Mouse (Mus musculus): ENCODE data around the gene Rnase4. TPM values are rescaled to one million over a fixed set of nuclear protein-coding genes. Genes with fewer than 3 reads are reported as not detected.

The Rnase4 gene
- polyA plus RNA-seq (2014; fragmentation: Illumina TruSeq; extraction: RNeasy Lipid Tissue Mini Kit (QIAGEN cat#74804); ENCODE audit: low read depth, low replicate concordance): 36.1 TPM

GRCm38 (mm10) chr14:51090921-51091900 is at the start of gene Rnase4, which contains the start of gene Ang:
Gene Rnase4 (plus strand): TSS chr14:51091077.
Gene Ang (plus strand): TSS chr14:51091150.

GRCm38 (mm10) chr14:51041769-51042168 is 49.1 kb upstream of the Rnase4 start, which contains the start of gene Rnase9:
Gene Rnase9 (minus strand): TSS chr14:51041869.

GRCm38 (mm10) chr14:51050063-51050462 is 40.8 kb upstream of the Rnase4 start, which contains the start of gene Rnase11:
Gene Rnase11 (minus strand): TSS chr14:51050163.

GRCm38 (mm10) chr14:51057401-51057831 is 33.5 kb upstream of the Rnase4 start, which contains the start of gene Rnase12:
Gene Rnase12 (minus strand): TSS chr14:51057661.

GRCm38 (mm10) chr14:51074335-51074734 is 16.5 kb upstream of the Rnase4 start, which contains the start of gene Olfr750:
Gene Olfr750 (minus strand): TSS chr14:51074435.

GRCm38 (mm10) chr14:51113916-51114560 is 23.2 kb downstream of the Rnase4 start, which contains the start of gene Eddm3b:
Gene Eddm3b (plus strand): TSS chr14:51114426.

GRCm38 (mm10) chr14:51146685-51147084 is 55.8 kb downstream of the Rnase4 start, which contains the start of gene Rnase1:
Gene Rnase1 (minus strand): TSS chr14:51146785.

Other genes with a start within 250 kb of the Rnase4 start
- gene Tep1, start 220.5 kb upstream of the Rnase4 start, polyA plus RNA-seq (2014; fragmentation: Illumina TruSeq; extraction: RNeasy Lipid Tissue Mini Kit (QIAGEN cat#74804); ENCODE audit: low read depth, low replicate concordance): 6.9 TPM
- gene Klhl33, start 193.6 kb upstream of the Rnase4 start, polyA plus RNA-seq (2014; fragmentation: Illumina TruSeq; extraction: RNeasy Lipid Tissue Mini Kit (QIAGEN cat#74804); ENCODE audit: low read depth, low replicate concordance): 0.20 TPM
- 10.9 TPM for gene Osgep, start 166.2 kb upstream of the Rnase4 start, polyA plus RNA-seq (2014; fragmentation: Illumina TruSeq; extraction: RNeasy Lipid Tissue Mini Kit (QIAGEN cat#74804); ENCODE audit: low read depth, low replicate concordance)
- 14.9 TPM for gene Apex1, start 166.1 kb upstream of the Rnase4 start, polyA plus RNA-seq (2014; fragmentation: Illumina TruSeq; extraction: RNeasy Lipid Tissue Mini Kit (QIAGEN cat#74804); ENCODE audit: low read depth, low replicate concordance)
- gene Pip4p1, start 160.2 kb upstream of the Rnase4 start, polyA plus RNA-seq (2014; fragmentation: Illumina TruSeq; extraction: RNeasy Lipid Tissue Mini Kit (QIAGEN cat#74804); ENCODE audit: low read depth, low replicate concordance): 18.7 TPM
- 98.0 TPM for gene Pnp, start 160.0 kb upstream of the Rnase4 start, polyA plus RNA-seq (2014; fragmentation: Illumina TruSeq; extraction: RNeasy Lipid Tissue Mini Kit (QIAGEN cat#74804); ENCODE audit: low read depth, low replicate concordance)
- gene Gm49342, start 146.6 kb upstream of the Rnase4 start, polyA plus RNA-seq (2014; fragmentation: Illumina TruSeq; extraction: RNeasy Lipid Tissue Mini Kit (QIAGEN cat#74804); ENCODE audit: low read depth, low replicate concordance): not detected
- gene Pnp2, start 135.1 kb upstream of the Rnase4 start, polyA plus RNA-seq (2014; fragmentation: Illumina TruSeq; extraction: RNeasy Lipid Tissue Mini Kit (QIAGEN cat#74804); ENCODE audit: low read depth, low replicate concordance): not detected
- not detected for gene Rnase10, start 83.3 kb upstream of the Rnase4 start, polyA plus RNA-seq (2014; fragmentation: Illumina TruSeq; extraction: RNeasy Lipid Tissue Mini Kit (QIAGEN cat#74804); ENCODE audit: low read depth, low replicate concordance)
- not detected for gene Rnase9, start 49.2 kb upstream of the Rnase4 start, polyA plus RNA-seq (2014; fragmentation: Illumina TruSeq; extraction: RNeasy Lipid Tissue Mini Kit (QIAGEN cat#74804); ENCODE audit: low read depth, low replicate concordance)
- not detected for gene Rnase11, start 40.9 kb upstream of the Rnase4 start, polyA plus RNA-seq (2014; fragmentation: Illumina TruSeq; extraction: RNeasy Lipid Tissue Mini Kit (QIAGEN cat#74804); ENCODE audit: low read depth, low replicate concordance)
- not detected for gene Rnase12, start 33.4 kb upstream of the Rnase4 start, polyA plus RNA-seq (2014; fragmentation: Illumina TruSeq; extraction: RNeasy Lipid Tissue Mini Kit (QIAGEN cat#74804); ENCODE audit: low read depth, low replicate concordance)
- not detected for gene Olfr750, start 16.6 kb upstream of the Rnase4 start, polyA plus RNA-seq (2014; fragmentation: Illumina TruSeq; extraction: RNeasy Lipid Tissue Mini Kit (QIAGEN cat#74804); ENCODE audit: low read depth, low replicate concordance)
- gene Ang, start 73 bp downstream of the Rnase4 start, polyA plus RNA-seq (2014; fragmentation: Illumina TruSeq; extraction: RNeasy Lipid Tissue Mini Kit (QIAGEN cat#74804); ENCODE audit: low read depth, low replicate concordance): 1.5 TPM
- gene Eddm3b, start 23.3 kb downstream of the Rnase4 start, polyA plus RNA-seq (2014; fragmentation: Illumina TruSeq; extraction: RNeasy Lipid Tissue Mini Kit (QIAGEN cat#74804); ENCODE audit: low read depth, low replicate concordance): 4.6 TPM
- 4.2 TPM for gene Rnase6, start 32.8 kb downstream of the Rnase4 start, polyA plus RNA-seq (2014; fragmentation: Illumina TruSeq; extraction: RNeasy Lipid Tissue Mini Kit (QIAGEN cat#74804); ENCODE audit: low read depth, low replicate concordance)
- gene Rnase1, start 55.7 kb downstream of the Rnase4 start, polyA plus RNA-seq (2014; fragmentation: Illumina TruSeq; extraction: RNeasy Lipid Tissue Mini Kit (QIAGEN cat#74804); ENCODE audit: low read depth, low replicate concordance): not detected
- not detected for gene Rnase2b, start 71.2 kb downstream of the Rnase4 start, polyA plus RNA-seq (2014; fragmentation: Illumina TruSeq; extraction: RNeasy Lipid Tissue Mini Kit (QIAGEN cat#74804); ENCODE audit: low read depth, low replicate concordance)
- gene Ang2, start 108.1 kb downstream of the Rnase4 start, polyA plus RNA-seq (2014; fragmentation: Illumina TruSeq; extraction: RNeasy Lipid Tissue Mini Kit (QIAGEN cat#74804); ENCODE audit: low read depth, low replicate concordance): not detected
- not detected for gene Ear14, start 112.3 kb downstream of the Rnase4 start, polyA plus RNA-seq (2014; fragmentation: Illumina TruSeq; extraction: RNeasy Lipid Tissue Mini Kit (QIAGEN cat#74804); ENCODE audit: low read depth, low replicate concordance)
- not detected for gene Rnase2a, start 165.0 kb downstream of the Rnase4 start, polyA plus RNA-seq (2014; fragmentation: Illumina TruSeq; extraction: RNeasy Lipid Tissue Mini Kit (QIAGEN cat#74804); ENCODE audit: low read depth, low replicate concordance)

Measured in kidney, adult 10 weeks (tissue).